Mouse (Mus musculus) lung, adult 18-20 months (tissue): ENCODE measurements around the gene Pik3r1.

Experiments used
- DNase-seq, 2 experiments: peaks; one replicate each; pipeline ENCODE4 v3.0.0; 2022; ENCODE audit warnings: mixed read lengths in 2 of 2

Pik3r1 gene

DNA sequence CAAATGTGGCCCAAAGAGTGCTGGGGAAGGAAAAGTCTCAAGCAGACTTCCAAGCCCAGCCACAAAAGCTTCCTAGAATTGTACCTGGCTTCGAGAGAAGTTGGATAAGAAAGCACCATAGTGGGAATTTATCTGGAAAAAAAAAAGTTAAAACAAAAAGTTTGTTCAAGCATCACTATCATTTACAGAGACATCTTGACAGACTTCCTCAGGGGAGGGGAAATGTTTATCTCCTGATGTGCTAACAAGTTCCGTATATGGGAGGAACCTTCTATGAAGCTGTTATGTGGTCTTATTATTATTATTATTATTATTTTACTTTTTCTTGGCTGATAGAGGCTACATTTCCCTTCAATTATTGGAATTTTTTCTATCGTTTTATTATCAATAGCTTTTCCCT is 94.1 kb downstream of the Pik3r1 start:
- DNase-seq = no peak

DNA sequence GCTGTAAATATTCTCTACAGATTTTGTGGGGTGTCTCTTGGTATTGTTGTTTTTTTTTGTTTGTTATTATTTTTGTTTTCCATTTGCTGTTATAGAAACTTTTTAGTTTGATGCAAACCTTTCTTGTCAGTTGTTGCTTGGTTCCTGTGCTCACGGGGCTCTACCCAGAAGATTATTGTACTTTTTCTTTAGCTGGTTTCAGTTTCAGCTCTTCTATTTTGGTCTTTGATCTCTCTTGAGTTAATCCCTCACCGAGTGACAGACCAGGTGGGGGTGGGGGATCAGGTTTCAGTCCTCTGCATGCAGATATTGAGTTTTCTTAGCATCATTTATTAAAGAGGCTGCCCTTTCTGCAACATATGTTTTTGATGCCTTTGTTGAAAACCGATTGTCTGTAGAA is 99.2 kb downstream of the Pik3r1 start:
- no peak for DNase-seq

DNA sequence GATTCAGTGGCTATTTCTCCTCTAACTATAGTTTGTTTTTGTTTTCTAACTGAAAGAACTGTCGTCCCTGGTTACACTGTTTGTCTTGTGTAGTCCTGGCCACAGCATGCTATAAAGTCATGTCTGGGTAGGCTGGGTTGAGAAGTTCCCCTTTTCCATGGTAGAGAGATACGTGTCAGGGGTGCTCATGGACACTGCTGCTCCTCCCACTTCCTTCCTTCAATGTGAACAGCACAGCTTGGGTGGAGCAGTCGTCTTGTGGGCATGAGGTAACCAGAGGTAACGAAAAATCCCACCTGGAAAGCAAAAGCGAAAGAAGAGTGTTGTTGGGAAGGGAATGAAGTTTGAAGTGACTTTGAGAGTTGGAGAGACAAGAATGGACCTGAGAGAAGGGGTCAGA is 104.0 kb downstream of the Pik3r1 start:
- peak; percentile 42 to 49 for DNase-seq

DNA sequence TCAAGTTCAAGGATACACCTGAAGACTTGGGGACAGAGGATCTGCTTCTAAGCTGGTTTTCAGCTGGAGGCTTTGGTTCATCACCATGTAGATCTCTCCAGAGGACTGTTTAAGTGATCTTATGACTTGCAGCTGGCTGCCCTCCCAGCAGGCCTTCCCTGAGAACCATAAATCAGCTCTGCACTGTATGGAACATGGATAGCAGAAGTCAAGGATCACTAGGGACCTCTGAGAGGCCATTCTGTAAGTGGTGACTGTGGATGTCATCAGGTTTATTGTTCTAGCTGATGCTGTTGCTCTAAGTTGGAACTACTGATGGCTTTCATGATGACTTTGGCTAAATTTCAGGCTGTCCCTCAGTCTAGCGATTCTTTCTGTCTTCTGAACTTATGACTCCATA is 105.1 kb downstream of the Pik3r1 start:
- DNase-seq = no peak

DNA sequence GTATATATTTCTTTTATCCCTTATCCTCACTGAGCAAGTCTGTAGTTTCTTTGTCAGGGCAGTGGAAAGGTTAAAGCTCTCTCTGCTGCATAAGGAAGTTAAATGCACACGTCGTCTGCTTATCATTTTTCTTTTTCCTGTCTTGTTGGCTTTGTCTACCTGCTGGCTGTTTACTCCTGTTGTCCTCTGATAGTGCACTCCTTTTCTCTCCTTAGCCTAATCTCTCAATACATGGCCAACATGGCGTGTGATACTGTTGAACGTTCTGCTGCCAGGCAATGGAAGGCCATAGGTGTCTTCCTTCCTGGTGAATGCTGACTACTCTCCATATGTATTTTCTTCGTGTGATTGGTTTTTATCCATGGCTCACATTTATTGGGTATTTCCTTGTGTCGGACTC is 106.5 kb downstream of the Pik3r1 start:
- no peak for DNase-seq

DNA sequence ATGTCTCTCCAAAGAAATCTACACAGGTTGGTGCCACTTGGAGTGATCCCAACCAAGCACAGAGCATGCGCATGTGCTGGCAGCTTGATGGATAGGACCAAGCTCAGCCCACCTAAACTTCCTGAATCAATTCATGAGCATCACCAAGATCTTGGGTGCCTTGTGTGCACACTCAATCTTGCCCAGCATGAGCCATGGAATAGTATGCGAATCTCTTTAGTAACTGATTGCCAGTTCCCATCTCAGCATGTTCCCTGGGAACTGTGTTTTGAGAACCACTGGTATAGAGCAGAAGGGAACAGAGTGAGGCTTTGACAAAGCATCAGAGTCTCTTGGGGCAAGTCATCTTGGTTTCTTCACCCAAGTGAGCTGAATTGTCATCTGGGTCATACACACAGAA is 107.8 kb downstream of the Pik3r1 start:
- no peak for DNase-seq

DNA sequence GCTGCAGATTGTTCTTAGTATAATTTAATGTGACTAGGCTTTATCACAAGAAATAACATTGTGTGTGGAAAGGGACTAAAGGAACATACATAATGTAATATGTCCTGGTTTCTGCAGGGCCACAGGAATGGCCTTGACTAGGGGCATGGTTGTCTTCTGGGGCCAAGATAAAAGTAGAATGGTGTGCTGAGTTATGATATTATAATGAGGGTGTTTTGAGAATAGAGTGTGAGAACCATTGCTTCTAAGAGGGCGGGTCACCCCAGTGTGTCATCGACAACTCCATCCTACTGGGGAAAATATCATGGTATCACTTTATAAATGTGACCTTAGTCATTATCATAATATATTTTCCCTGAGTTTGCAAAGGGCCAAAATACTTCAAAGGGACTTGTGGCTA is 115.9 kb downstream of the Pik3r1 start:
- DNase-seq = no peak

DNA sequence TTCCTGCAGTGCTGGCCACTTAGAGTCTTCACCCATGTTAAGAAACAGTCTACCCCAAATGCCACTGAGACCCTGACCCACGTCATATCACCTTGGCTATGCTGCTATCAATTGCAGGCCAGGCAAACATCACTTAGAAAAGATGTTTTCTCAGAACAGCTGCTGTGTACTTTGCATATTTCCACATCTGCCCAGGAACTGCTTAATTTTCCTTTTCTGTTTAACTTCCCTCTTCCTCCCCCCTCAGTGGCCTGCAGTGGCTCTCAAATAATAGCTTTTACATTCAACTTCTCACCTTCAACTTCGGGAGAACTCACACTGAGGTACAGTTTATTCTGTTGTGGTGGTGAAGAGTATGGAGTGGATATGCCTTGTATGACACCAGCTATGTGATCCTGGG is 126.4 kb downstream of the Pik3r1 start:
- no peak for DNase-seq

DNA sequence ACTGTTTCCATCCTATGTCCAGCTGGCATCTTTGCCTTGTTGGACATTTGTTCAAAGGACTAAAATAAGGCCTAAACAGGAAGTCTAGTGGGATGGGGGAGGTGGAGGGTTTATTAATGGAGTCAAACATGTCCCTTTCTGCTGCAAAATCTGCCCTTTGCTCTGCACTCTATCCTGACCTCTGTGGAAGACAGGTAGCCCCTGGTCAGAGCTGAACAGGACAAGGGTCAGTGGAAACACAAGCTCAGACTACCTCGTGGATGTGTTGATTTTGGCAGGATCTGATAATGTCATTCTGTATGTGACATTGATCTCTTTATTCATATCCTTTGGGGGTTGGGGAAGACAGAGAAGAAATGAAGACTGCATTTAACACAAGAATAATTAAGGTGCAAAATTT is 132.2 kb downstream of the Pik3r1 start:
- DNase-seq = no peak

DNA sequence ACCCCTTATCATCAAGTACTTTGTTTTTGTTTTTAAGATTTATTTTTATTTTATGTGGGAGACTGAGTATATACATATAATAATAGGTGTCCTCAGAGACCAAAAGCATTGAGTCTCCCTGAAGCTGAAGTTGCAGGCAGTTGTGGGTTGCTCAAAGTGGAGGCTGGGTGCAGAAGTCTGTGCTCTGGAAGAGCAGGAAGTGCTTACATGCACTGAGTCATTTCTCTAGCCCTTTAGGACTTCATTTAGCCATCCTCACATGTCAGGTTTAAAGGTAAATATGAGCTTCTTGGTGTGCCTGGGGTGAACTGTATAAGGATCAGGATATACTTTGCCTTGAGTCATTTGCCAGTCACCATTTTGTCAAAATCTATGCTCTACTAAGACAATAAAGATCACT is 133.6 kb downstream of the Pik3r1 start:
- DNase-seq = no peak

DNA sequence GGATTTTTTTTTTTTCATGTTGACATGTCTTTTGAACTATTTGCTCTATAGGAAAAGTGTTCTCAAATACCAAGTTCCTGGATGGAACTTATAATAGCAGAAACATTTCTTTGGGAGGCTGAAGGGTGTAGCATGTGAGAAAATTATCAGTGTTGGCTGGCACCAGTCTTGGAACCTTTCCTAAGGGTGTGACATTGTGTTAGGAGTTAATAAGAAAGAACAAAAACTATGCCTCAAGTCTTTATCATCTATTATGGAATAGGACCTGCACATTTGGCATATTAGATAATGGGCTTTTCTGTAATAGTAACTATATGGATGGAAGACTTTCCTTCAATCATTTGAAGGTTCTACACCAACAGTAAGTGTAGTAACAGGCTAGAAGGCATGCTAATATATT is 134.4 kb downstream of the Pik3r1 start:
- no peak for DNase-seq

DNA sequence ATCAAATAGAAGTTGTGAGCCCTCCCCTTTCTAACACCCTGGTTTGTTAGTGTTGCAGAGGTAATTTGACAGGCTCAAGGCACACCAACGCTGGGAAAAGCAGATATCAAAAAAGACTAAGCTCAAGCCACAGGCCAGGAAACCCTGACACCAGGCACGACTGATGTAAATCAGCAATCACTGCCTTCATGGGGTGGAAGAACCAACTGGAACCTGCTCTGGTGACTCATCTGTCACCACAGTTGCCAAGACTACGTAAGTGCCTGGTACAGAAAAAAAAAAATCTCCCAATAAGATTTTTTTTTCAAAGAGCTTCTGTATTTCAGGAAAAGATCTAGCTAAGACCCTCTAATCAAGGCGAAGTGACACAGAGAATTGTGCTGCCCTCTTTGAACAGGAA is 135.2 kb downstream of the Pik3r1 start:
- peak in 1 of 2 experiments; percentile 7 for DNase-seq

DNA sequence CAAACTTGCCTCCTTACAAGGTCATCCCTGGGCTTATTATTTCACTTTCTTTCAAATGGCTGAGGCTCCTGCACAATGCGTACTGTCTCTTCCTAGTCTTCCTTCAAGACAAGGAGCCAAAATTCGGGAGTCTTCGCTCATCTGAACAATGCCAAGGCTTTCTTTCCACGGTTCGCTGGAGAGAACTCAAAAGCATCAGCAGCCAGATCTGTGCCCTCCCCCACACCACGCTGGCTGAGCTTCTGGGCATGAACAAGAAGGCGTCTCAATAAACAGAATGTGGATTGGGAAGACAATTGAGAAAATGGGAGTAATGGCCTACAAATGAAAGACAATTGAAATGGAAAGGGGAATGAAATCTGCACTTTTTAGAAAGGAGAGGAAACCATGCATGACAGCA is 136.5 kb downstream of the Pik3r1 start:
- DNase-seq = peak in 1 of 2 experiments; percentile 5
